Mouse (Mus musculus) left cerebral cortex, postnatal 36 days (tissue): ENCODE data around the gene Ddx17. TPM values are rescaled to one million over a fixed set of nuclear protein-coding genes. Genes with fewer than 3 reads are reported as not detected.

Source experiments
- DNase-seq, 2 experiments: peaks; one replicate each; pipeline ENCODE4 v3.0.0; 2021 to 2022; ENCODE audit warnings: low spot score in 2 of 2, mixed read lengths in 1 of 2
- intact Hi-C: fragments of 180-260 bp; cut with DNase I; formaldehyde crosslinking; loops from one replicate; pipeline ENCODE4 v1.15.1; 2025
- total RNA-seq, 2 experiments: library from RNA; stranded (reverse); gene quantifications; 2 replicates each; pipeline ENCODE4 v1.2.3; 2021

Gene Ddx17
- total RNA-seq, 2 experiments from 2014 or later, result 265 to 366 TPM

DNA sequence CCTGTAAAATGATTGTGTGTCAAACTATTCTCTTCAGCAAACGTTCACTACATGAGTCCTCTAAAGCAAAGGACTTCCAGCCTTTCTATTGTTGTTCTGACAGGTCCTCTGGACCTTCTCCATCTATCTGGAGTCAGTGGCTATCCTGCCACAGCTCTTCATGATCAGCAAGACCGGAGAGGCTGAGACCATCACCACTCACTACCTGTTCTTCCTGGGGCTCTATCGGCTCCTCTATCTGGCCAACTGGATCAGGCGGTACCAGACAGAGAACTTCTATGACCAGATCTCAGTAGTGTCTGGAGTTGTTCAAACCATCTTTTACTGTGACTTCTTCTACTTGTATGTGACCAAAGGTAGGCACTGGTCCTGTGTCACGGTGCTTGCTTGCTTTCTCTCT, 21.0 kb downstream of the Ddx17 start:
- intact Hi-C loops, result no loop called here

DNA sequence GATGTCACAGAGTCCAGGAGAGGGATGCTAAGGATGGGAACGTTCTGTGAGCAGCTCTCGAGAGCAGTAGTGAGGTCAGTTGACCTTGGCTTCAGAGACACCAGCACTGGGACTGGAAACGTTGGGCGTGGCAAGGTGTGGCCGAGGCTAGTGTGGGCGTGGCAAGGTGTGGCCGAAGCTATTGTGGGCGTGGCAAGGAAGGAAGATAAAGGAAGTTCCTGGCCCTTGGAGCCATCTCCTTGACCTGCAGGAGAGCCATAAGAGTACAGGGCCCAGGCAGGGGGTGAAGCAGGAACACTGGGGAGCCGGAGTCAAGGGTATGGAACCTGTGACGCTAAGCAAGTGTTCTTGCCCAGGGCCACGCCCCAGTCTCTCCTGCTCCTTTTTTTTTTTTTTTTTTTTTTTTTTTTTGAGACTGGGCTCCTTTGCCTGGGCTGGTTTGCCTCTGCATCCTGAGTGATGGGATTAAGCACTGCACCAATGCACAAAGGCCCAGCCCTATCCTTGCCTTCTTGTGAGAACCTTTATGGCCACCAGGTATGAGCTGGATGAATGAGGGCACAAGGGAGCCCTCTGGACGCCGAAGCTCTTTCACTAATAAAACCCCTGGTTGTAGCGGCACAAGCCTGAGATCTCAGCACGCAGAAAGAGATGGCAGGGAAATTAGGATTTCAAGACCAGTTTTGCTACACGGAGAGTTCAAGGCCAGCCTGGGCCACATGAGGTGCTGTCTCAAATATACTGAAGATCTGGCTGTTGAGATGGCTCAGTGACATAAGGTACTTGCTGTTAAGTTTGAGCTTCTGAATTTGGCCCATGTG, 26.9 kb downstream of the Ddx17 start:
- DNase-seq, result no peak
- intact Hi-C loops, result no loop called here

More for the DNA sequence above, 21.0 kb downstream of the Ddx17 start:
- DNase-seq, result no peak

GRCm38 (mm10) chr15:79518571-79518970, 28.0 kb downstream of the Ddx17 start:
- intact Hi-C loops, result no loop called here

DNA sequence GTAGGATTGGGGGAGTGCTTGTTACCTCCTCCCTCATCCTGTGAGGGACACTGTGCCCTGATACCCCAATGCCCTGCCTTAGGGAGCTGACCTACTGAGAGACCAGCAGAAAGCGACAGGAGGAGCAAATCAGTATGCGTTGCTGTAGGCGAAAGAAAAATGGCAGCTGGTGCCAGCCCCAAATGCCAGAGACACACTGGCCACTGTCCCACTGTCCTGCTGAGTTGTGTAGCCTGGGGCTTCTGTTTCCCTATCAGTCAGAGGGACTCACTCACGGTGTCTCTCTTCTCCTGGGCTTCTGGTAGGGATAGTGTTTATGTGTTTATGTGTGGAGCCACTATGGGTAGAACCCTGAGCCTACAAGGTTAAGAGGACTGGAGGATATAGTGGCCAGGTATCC, 28.8 kb downstream of the Ddx17 start:
- intact Hi-C loops, result no loop called here
- DNase-seq, result no peak

More at GRCm38 (mm10) chr15:79518571-79518970, 28.0 kb downstream of the Ddx17 start:
- no peak for DNase-seq

DNA sequence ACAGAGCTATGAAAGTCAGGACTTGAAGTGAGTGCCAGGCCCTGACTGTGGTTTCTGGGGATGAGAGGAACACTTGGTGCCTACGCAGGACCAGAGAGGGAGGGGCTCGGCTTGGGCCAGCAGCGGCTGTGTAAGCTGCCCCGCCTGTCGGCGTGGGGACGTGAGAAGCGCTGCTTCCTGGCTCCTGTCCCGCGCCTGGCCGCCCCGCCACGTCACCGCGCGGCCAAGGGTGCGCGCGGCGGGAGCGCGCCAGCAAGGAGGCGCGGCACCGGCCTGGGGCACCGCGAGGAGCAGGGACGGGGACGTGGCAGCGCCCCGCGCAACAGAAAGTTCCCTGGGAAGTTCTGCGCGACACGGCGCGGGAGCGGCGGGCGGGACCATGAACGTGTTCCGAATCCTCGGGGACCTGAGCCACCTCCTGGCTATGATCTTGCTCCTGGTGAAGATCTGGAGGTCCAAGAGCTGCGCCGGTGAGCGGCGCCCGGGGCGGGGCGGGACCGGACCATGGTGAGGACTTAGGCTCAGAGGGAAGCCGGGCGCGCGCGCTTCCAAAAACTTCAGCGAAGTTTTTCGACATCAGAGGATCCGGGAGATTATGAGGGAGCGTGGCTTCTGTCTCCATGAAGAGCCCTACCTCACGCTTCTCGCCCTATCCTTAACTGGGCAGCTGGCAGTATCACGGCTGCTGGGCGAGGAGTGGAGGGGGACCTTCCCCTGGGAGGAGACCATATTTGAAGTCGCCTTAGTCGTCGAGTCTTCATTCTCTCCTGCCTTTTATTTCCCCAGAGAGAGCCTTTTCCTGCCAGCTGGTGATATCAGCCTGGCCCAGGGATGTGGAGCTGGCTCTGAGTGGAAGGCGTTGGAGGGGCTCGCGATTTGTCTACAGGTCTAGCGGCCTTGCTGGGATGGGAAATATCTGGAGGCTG, 30.1 kb downstream of the Ddx17 start, which contains the start of gene Kdelr3:
Gene Kdelr3 (plus strand): TSS at position 241 of the 926 bp plus-strand sequence.
- intact Hi-C loops, result no loop called here
- peak; percentile 35 to 61 for DNase-seq

GRCm38 (mm10) chr15:79513940-79514339, 32.6 kb downstream of the Ddx17 start:
- no peak for DNase-seq

DNA sequence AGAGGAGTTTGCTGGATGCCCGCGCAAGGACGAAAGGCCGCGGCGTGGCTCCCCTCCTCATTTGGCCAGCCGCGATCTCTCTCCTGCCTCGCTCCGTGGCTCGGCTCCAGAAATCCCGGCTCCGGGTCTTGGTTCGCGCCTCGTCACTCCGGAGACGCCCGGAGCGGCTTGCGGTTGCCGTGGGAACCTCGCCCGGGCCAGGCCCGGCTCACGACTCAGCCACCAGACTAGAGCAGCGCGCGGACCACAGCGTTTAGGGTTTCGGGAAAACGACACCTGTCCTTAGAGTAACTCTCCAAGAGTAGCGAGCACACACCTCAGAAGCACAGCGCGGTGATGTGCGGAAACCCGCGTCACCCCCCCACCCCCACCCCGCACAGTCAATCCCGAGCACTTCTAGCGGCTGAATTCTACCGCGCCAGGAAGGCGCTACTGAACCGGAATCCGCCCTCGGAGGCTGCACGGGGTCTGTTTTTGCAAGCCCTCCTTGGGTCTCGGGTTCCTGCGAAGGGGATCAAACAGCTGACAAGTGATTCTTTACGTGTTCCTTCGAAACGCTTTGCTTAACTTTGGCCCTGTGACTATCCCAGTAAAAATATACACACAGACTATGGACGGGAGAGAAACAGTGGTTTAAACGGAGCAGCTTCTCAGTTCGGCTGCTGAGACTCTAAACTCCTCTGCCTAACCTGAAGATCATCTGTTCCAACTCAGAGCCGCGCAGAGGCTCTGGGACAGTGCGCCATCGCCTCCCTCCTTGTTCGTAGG, 34.8 kb downstream of the Ddx17 start:
- intact Hi-C loops, result loop anchor here (2.0 to 5.0 kb wide), 2 partner anchors 39 to 79 kb away; no protein-coding TSS in a partner anchor
- DNase-seq, result peak; percentile 85 to 89

More at GRCm38 (mm10) chr15:79513940-79514339, 32.6 kb downstream of the Ddx17 start:
- intact Hi-C loops, result loop anchor here (5.0 kb wide), 1 partner anchor 42 kb away; no protein-coding TSS in a partner anchor

- intact Hi-C loops, result loop anchor here (2.0 to 5.0 kb wide), 2 partner anchors 38 to 78 kb away; no protein-coding TSS in a partner anchor
- no peak for DNase-seq
Observed at GRCm38 (mm10) chr15:79510425-79510824, 36.1 kb downstream of the Ddx17 start.

GRCm38 (mm10) chr15:79509998-79510397, 36.5 kb downstream of the Ddx17 start:
- DNase-seq, result peak; percentile 75
- intact Hi-C loops, result loop anchor here (2.0 to 5.0 kb wide), 2 partner anchors 38 to 77 kb away; no protein-coding TSS in a partner anchor

DNA sequence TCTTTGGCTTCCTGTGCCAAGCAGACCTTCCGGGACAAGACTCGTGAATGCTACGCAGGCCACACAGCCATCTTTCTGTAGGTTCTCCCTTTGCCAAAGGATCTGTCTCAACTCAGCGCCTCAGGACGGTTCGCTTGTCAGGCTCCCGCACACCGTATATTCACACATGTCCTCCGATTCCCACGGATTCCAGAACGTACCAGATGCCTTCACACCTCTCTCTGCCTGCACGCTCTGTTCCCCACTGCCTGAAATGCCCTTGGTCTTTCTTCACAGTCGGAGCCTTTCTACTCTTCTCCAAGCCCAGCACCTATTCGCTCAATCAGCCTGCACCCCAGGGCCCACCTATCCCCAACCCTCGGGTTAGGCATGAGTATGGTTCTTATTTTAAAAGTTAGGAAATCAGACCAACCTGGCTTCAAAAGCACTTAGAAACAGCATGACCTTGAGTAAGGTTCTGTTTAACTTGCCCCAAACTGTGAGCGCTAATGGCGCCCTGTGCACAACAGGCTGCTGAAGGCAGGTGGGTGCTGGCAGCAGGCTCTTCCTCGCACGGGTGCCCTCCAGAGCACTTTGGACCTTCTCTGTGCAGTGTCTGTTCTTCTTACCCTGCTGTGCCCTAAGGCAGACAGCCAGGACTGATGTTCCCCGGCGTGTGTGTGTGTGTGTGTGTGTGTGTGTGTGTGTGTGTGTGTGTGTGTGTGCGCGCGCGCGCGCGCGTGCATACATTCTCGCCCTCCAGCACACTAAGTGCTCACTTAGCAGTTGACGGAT, 39.3 kb downstream of the Ddx17 start:
- intact Hi-C loops, result no loop called here
- peak; percentile 63 to 65 for DNase-seq

- no peak for DNase-seq
- intact Hi-C loops, result no loop called here
Observed at GRCm38 (mm10) chr15:79506460-79506859, 40.1 kb downstream of the Ddx17 start.

DNA sequence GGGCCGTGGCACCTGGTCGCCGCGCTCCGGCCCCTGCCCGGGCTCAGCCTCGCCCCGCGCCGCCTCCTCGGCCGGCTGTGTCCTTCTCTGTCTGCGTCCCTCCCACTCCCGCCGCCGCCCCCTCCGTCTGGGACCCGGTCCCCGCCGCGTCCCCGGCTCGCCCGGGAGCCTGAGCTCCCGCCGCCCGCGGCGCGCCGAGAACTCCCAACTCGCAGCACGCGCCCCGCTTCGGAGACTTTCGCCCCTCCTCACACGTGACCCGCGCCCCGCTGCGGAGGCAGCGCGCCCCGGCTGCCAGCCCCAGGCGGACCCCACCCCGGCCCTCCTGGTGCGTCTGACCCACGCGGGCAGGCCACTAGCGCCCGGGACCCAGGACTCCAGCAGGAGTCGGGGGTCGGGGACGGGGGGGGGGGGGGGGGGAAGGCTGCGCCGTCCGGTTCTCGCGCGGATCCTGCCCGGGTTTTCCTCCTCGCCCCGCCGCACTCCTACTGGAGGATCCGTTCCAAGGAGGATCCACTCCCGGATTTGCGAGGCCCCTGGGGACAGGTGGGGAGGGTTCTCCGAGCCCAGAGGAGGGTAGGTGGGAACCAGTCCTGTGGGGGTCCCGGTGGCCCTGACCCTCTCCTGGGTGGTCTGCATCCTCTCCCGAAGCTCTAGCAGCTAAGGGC, 40.8 kb downstream of the Ddx17 start:
- peak; percentile 81 to 84 for DNase-seq
- intact Hi-C loops, result no loop called here

DNA sequence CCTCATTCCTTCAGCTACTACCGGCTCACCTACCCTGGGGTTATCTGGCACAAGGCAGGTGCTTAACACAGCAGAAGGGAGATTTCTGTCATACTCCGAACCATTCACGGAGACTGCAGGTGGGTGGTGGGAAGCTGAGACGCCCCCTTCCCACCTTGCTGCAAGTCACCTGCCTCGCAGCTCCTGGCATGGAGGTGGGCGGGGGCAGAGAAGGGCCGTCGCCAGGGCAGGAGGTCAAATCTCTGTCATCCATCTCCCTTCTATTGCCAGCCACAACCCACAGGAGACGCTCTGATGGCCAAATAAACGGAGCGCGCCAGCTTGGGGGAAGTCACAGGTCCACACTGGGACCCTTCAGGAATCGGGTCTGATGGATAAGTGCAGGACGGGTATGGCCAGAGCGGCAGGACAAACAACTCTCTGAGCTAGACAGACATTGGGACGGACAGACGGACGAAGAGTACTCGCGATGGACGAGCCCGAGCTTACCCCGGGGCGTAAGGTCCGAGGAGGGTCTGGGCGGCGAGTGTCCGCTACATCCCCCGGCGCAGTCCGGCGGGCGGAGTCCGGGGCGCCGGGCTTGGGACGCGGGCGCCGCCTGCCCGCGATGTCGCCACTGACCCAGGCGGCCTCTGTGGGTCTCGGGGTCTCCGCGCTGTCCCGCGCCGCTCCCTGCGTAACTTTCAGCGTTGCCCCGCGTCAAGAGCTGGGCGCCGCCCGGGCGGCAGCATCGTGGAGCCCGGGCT, 41.7 kb downstream of the Ddx17 start, which contains the start of gene Kcnj4:
Gene Kcnj4 (minus strand): TSS at position 535 of the 746 bp plus-strand sequence.
- intact Hi-C loops, result no loop called here
- no peak for DNase-seq

- intact Hi-C loops, result no loop called here
- no peak for DNase-seq
Observed at GRCm38 (mm10) chr15:79503438-79503837, 43.1 kb downstream of the Ddx17 start.

GRCm38 (mm10) chr15:79502891-79503341, 43.6 kb downstream of the Ddx17 start:
- peak; percentile 72 to 77 for DNase-seq
- intact Hi-C loops, result loop anchor here (1.0 kb wide), 1 partner anchor 22 kb away; no protein-coding TSS in a partner anchor

DNA sequence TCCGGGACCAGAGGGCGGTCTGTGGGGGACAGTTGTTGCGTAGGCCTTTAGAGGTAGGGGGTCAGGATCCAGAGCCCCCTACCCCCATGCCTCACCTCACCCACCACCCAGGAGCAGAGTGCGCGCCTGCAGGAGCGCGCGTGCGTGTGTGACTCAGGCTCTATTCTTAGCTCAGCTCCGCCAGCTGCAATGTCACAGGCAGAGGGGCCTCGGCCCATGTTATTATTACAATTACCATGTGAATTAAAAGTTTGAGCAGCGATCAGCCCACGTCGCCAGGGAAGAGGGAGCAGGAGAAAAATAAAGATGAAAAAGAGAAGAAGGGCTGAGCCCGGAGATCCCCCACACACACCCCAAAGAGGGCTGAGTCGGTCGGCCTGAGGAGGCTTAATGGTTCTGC, 46.4 kb downstream of the Ddx17 start:
- intact Hi-C loops, result no loop called here
- no peak for DNase-seq

DNA sequence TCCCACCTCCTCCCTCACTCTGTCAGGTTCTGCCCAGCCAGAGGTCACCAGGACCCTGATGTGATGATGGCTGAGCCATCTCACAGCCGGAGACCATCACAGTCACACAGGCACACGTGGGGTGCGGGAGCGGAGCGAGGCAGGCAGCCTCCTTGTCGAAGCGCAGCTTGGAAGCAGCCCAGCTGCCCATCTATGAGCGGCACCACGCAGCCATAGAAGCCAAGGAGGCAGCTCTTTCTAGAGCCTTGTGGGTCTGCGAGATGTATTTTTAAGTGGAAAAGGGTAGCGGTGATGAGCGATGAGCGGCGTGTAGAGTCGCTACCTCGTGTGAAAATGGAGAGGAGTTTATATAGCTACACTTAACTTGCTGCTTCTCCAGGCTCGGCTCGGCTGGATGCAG, 53.0 kb downstream of the Ddx17 start:
- intact Hi-C loops, result no loop called here
- peak in 1 of 2 experiments; percentile 73 for DNase-seq
